Mouse (Mus musculus): ENCODE results near the gene Tctex1d2.

Gene Tctex1d2

GRCm38 (mm10) chr16:32468488-32468887 is 49.0 kb downstream of the Tctex1d2 start:
- DNase-seq (ENCODE audit: low read depth, low spot score) = no peak

DNA sequence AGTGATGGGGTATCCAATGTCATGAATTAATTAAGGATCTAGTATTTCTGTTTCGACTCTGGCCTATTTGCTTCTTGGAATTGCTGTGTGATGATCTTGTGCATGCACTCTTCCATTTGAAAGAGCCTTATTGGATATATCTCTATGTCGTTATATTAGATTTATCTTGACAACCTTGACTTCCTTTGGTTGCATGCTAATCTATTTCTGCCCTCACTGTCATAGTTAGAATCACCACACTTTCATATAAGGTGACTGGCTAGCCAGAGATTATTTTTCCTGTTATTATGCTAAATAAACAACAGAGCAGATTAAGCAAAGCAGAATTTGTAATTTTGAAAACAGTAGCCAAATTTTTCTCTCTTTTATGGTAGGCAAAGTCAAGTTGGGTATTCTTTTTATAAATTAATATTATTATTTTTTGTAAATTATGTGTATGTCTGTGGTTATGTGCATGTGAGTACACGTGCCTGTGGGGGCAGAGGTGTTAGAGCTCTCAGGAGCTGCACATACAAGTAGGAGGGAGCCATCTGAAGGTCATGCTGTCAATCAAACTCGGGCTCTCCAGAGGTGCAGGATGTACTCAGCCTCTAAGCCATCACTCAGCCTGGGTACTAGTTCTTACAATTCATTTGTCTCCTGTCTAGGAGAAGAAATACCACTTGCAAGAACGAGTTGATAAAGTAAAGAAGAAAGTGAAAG is 50.1 kb downstream of the Tctex1d2 start:
- no peak for DNase-seq (ENCODE audit: low read depth, low spot score)

- no peak for DNase-seq (ENCODE audit: low read depth, low spot score)
These were observed 52.9 kb downstream of the Tctex1d2 start for GRCm38 (mm10) chr16:32472276-32473015.

GRCm38 (mm10) chr16:32477315-32477714 is 57.8 kb downstream of the Tctex1d2 start:
- DNase-seq (ENCODE audit: low read depth, low spot score) = no peak

All from retina, postnatal 7 days (tissue).